Mouse (Mus musculus): Measurements from ENCODE around the gene Trabd2b.

- TF ChIP-seq POLR2A (IDR thresholded peaks at IDR 0.05; ENCODE audit: insufficient read depth, low read length) (no peak), EP300 (IDR thresholded peaks at IDR 0.05; ENCODE audit: insufficient read depth, low read depth, low read length) (no peak), CTCF (IDR thresholded peaks at IDR 0.05; ENCODE audit: low read depth, low read length) (peak; percentile 34)
Measured at GRCm38 (mm10) chr4:114637120-114637519, 230.6 kb downstream of the Trabd2b start.

Measured in ES-Bruce4 (cell line).